Mouse (Mus musculus): Measurements from ENCODE around the gene Me3. TPM values are rescaled to one million over a fixed set of nuclear protein-coding genes. Genes with fewer than 3 reads are reported as not detected.

Gene Me3
- polyA plus RNA-seq, 1 experiment, result 55.4 TPM

GRCm38 (mm10) chr7:89798358-89799020, 166.3 kb downstream of the Me3 start:
- Histone ChIP-seq H3K4me1 (ENCODE audit: control insufficient read depth, insufficient read depth, insufficient read length, low read length) (no peaks in the 10 kb centered on the region), H3K27ac (replicated peaks; ENCODE audit: low read depth, low read length) (no peak overlapping the region), H3K4me3 (ENCODE audit: insufficient read depth, low read depth, low read length) (no peak overlapping the region)

- no peak overlapping the region for H3K4me3 ChIP-seq (ENCODE audit: insufficient read depth, low read depth, low read length)
- no peaks in the 10 kb centered on the region for H3K4me1 ChIP-seq (ENCODE audit: control insufficient read depth, insufficient read depth, insufficient read length, low read length)
- no peak overlapping the region for H3K27ac ChIP-seq (replicated peaks; ENCODE audit: low read depth, low read length)
Observed at GRCm38 (mm10) chr7:89802447-89802846, 170.3 kb downstream of the Me3 start.

DNA sequence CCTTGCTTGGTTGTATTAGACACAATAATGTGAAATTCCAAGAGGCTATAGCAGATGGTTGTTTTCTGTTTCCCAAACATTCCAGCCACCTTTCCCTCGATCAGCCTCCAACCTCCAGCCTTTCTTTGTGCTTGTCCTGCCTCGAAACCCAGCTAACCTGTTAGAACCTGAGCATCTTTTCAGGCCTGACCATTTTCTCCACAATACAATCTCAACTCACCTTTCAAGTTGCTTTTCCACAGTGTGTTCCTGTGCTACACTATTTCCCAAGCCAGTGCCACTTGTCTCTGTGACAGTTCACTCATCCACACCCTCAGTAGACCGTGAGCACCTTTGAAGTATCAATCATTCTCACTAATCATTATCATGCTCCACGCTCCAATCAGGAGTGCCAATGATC, 171.8 kb downstream of the Me3 start:
- Histone ChIP-seq H3K4me1 (ENCODE audit: control insufficient read depth, insufficient read depth, insufficient read length, low read length) (no peaks in the 10 kb centered on the region), H3K4me3 (ENCODE audit: insufficient read depth, low read depth, low read length) (no peak overlapping the region), H3K27ac (replicated peaks; ENCODE audit: low read depth, low read length) (no peak overlapping the region)

GRCm38 (mm10) chr7:89809400-89809799, 177.2 kb downstream of the Me3 start:
- Histone ChIP-seq H3K4me1 (ENCODE audit: control insufficient read depth, insufficient read depth, insufficient read length, low read length) (no peaks in the 10 kb centered on the region), H3K27ac (replicated peaks; ENCODE audit: low read depth, low read length) (no peak overlapping the region), H3K4me3 (ENCODE audit: insufficient read depth, low read depth, low read length) (no peak overlapping the region)

GRCm38 (mm10) chr7:89828436-89829065, 196.4 kb downstream of the Me3 start:
- Histone ChIP-seq H3K4me3 (ENCODE audit: insufficient read depth, low read depth, low read length) (no peak overlapping the region), H3K4me1 (ENCODE audit: control insufficient read depth, insufficient read depth, insufficient read length, low read length) (no peaks in the 10 kb centered on the region), H3K27ac (replicated peaks; ENCODE audit: low read depth, low read length) (no peak overlapping the region)

- H3K4me1 ChIP-seq (ENCODE audit: control insufficient read depth, insufficient read depth, insufficient read length, low read length), result no peaks in the 10 kb centered on the region
- no peak overlapping the region for H3K27ac ChIP-seq (replicated peaks; ENCODE audit: low read depth, low read length)
- no peak overlapping the region for H3K4me3 ChIP-seq (ENCODE audit: insufficient read depth, low read depth, low read length)
Observed at GRCm38 (mm10) chr7:89829201-89829600, 197.0 kb downstream of the Me3 start.

DNA sequence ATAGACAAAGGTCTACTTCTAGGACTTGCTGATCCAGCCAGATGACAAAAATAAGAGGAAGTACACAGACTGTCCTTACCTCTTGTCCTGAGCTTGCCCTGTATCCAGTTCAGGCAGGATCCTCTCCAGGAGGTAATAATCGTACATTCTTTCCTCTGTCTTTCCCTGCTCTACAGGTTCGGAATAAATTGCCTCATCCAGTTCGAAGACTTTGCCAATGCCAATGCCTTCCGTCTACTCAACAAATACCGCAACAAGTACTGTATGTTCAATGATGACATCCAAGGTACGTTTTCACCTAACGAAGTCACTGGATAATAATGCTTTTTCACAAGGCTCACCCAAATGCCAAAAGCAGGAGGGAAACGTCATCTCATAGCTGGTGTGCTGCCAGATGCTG, 201.3 kb downstream of the Me3 start:
- H3K4me3 ChIP-seq (ENCODE audit: insufficient read depth, low read depth, low read length), result no peak overlapping the region
- no peaks in the 10 kb centered on the region for H3K4me1 ChIP-seq (ENCODE audit: control insufficient read depth, insufficient read depth, insufficient read length, low read length)
- no peak overlapping the region for H3K27ac ChIP-seq (replicated peaks; ENCODE audit: low read depth, low read length)

DNA sequence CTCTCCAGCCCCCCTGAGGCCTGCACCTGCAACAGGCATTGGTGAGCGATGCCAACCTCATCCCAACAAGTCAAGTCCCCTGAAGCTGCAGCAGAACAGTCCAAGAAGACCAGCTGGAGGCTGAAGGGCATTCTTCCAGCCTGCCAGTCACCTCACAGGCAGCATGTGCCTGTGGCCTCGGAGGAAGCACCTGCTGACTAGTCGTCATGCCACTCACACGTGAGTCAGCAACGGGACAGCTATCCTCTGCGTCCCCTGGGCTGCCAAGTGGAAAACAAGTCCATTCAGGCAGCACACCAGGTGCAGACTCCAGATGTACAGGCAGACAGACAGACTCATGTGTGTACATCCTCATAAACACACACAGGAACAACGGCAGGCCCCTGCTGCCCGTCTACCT, 203.4 kb downstream of the Me3 start:
- Histone ChIP-seq H3K4me1 (ENCODE audit: control insufficient read depth, insufficient read depth, insufficient read length, low read length) (no peaks in the 10 kb centered on the region), H3K4me3 (ENCODE audit: insufficient read depth, low read depth, low read length) (no peak overlapping the region), H3K27ac (replicated peaks; ENCODE audit: low read depth, low read length) (no peak overlapping the region)

DNA sequence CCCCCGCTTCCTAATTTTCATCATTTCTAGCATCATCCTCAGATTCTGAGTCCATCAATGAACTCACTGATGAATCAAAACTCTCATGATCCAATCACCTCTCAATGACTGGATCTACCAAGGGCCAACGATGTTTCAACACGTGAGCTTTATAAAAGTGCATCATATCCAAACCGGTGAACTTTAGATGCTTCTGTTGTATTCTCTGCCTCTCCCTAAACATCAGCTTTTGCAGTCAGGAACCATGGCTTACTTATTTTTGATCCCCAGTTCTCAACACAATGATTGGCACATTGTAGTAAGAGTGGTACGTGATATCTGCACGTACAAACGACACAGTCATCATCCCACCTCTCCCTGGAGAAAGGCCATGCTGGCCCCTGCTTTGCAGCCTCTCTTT, 204.5 kb downstream of the Me3 start:
- no peak overlapping the region for H3K4me3 ChIP-seq (ENCODE audit: insufficient read depth, low read depth, low read length)
- no peaks in the 10 kb centered on the region for H3K4me1 ChIP-seq (ENCODE audit: control insufficient read depth, insufficient read depth, insufficient read length, low read length)
- H3K27ac ChIP-seq (replicated peaks; ENCODE audit: low read depth, low read length), result no peak overlapping the region

DNA sequence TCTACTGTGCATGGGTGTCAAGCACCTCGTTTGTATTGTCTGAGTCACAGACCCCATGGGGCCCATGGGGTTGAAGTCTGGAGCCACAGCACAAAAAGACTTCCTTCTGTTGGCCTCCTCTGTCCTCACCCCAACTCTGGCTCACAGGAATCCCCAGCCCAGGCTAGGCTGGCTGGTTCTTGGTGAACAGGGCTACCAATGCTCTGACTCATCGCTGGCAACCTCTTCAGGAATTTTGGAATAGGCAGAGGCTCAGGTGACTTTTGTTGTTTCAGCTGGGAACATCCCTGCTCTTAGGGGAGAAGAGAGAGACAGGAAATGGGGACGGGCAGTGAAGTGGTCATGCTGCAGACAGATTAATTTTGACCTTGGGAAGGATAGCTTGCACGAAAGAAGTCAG, 205.6 kb downstream of the Me3 start:
- Histone ChIP-seq H3K4me1 (ENCODE audit: control insufficient read depth, insufficient read depth, insufficient read length, low read length) (no peaks in the 10 kb centered on the region), H3K27ac (replicated peaks; ENCODE audit: low read depth, low read length) (no peak overlapping the region), H3K4me3 (ENCODE audit: insufficient read depth, low read depth, low read length) (no peak overlapping the region)

DNA sequence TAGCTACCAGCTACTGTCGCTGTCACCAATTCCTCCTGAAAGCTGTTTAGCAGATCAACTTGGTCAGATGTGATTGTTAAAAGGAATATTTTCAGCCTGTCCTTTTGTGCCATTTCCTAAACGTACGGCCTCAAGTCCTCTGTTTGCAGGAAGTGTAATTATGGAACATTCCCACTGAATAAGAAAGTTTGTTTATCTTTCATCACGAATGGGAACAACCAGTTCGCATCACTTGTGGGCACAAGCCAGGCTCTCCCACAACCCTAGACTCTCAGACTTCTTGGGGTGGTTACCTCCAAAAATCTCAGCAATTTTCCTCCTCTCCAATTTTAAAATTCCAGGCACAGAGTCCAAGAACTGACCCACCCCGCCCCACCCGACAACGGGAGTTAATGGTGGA, 207.5 kb downstream of the Me3 start:
- no peak overlapping the region for H3K27ac ChIP-seq (replicated peaks; ENCODE audit: low read depth, low read length)
- H3K4me1 ChIP-seq (ENCODE audit: control insufficient read depth, insufficient read depth, insufficient read length, low read length), result no peaks in the 10 kb centered on the region
- no peak overlapping the region for H3K4me3 ChIP-seq (ENCODE audit: insufficient read depth, low read depth, low read length)

GRCm38 (mm10) chr7:89841670-89842403, 209.6 kb downstream of the Me3 start:
- Histone ChIP-seq H3K4me3 (ENCODE audit: insufficient read depth, low read depth, low read length) (no peak overlapping the region), H3K4me1 (ENCODE audit: control insufficient read depth, insufficient read depth, insufficient read length, low read length) (no peaks in the 10 kb centered on the region), H3K27ac (replicated peaks; ENCODE audit: low read depth, low read length) (no peak overlapping the region)

DNA sequence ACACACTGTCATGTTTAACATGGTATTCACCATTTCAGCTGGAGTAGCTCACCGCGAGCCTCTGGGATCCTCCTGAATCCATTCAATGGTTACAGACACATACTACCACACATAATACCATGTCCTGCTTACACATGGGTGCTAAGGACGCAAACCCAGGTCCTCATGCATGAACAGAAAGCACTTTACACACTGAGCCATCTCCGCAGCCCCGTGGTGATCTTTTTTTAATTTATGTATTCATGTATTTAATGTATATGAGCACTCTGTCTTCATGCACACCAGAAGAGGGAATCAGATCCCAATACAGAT, 210.2 kb downstream of the Me3 start:
- Histone ChIP-seq H3K4me1 (ENCODE audit: control insufficient read depth, insufficient read depth, insufficient read length, low read length) (no peaks in the 10 kb centered on the region), H3K4me3 (ENCODE audit: insufficient read depth, low read depth, low read length) (no peak overlapping the region), H3K27ac (replicated peaks; ENCODE audit: low read depth, low read length) (no peak overlapping the region)

- H3K4me1 ChIP-seq (ENCODE audit: control insufficient read depth, insufficient read depth, insufficient read length, low read length), result no peaks in the 10 kb centered on the region
- H3K4me3 ChIP-seq (ENCODE audit: insufficient read depth, low read depth, low read length), result no peak overlapping the region
- no peak overlapping the region for H3K27ac ChIP-seq (replicated peaks; ENCODE audit: low read depth, low read length)
Observed at GRCm38 (mm10) chr7:89843121-89843520, 210.9 kb downstream of the Me3 start.

DNA sequence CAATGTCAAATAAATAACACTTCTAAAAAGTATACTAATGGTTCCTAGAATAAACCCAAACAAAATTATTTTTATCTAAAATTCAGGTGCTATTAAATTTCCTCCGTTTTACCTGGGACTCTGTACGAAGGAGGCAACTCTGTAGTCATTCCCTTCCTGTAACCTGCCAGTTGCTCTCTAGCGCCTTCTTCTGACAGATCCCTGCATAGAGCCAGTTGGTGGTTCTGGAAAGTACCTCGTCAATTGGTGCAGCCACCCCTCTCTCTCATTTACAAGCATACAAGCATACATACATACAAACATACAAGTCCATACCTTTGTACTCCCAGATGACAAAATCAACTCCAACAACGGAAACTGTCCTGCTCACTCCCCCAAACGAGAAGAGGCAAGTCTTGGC, 211.3 kb downstream of the Me3 start:
- Histone ChIP-seq H3K4me3 (ENCODE audit: insufficient read depth, low read depth, low read length) (no peak overlapping the region), H3K4me1 (ENCODE audit: control insufficient read depth, insufficient read depth, insufficient read length, low read length) (no peaks in the 10 kb centered on the region), H3K27ac (replicated peaks; ENCODE audit: low read depth, low read length) (no peak overlapping the region)

GRCm38 (mm10) chr7:89845669-89846068, 213.5 kb downstream of the Me3 start:
- no peak overlapping the region for H3K27ac ChIP-seq (replicated peaks; ENCODE audit: low read depth, low read length)
- no peak overlapping the region for H3K4me3 ChIP-seq (ENCODE audit: insufficient read depth, low read depth, low read length)
- no peaks in the 10 kb centered on the region for H3K4me1 ChIP-seq (ENCODE audit: control insufficient read depth, insufficient read depth, insufficient read length, low read length)

Measured in brown adipose tissue, adult 24 weeks (tissue).